8 mouse cellular contexts compared by ENCODE assay signal in the genomic region with DNA sequence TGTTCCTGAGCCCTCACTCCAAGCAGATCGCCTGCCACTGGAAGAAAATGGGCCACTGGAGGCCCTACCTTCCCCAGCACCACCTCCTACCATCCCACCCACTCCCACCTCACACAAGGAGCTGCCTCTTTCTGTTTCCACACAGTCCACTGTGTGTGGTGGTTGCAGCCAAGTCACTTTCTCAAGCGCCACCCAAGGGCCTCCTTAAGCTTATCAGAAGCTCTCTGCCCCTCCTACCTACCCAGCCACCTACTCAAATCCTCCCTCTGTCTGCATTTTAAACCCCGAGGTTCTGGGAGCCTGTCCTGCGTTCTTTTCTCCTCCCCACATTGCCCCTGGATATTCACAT.
"Had no signal": no experiment of that assay in that cellular context is flagged by ENCODE, and none has a peak within 500 bp of the region (broad histone marks: within the 10 kb centered on the region; RNA-seq: fewer than 3 reads in every experiment).

No protein-coding gene starts in this region.

- H3K27ac ChIP-seq: kidney, embryonic 15.5 days; limb, embryonic 13.5 days; liver, embryonic 15.5 days; midbrain, embryonic 10.5 days; midbrain, embryonic 15.5 days; neural tube, embryonic 12.5 days had no signal

- H3K9ac ChIP-seq: kidney, embryonic 15.5 days; limb, embryonic 13.5 days; liver, embryonic 15.5 days; midbrain, embryonic 15.5 days; neural tube, embryonic 12.5 days had no signal

- H3K36me3 ChIP-seq: kidney, embryonic 15.5 days; liver, embryonic 15.5 days; midbrain, embryonic 15.5 days had no signal

- ATAC-seq: midbrain, embryonic 15.5 days had no signal

- H3K4me1 ChIP-seq: liver, embryonic 15.5 days; midbrain, embryonic 10.5 days; midbrain, embryonic 15.5 days; neural tube, embryonic 12.5 days had no signal

- DNase-seq: thymus, adult 2 months; thymus, postnatal 25 days had no signal

- H3K9me3 ChIP-seq: kidney, embryonic 15.5 days; liver, embryonic 15.5 days; midbrain, embryonic 10.5 days; midbrain, embryonic 15.5 days had no signal

- H3K4me3 ChIP-seq: kidney, embryonic 15.5 days; limb, embryonic 13.5 days; liver, embryonic 15.5 days; midbrain, embryonic 10.5 days; midbrain, embryonic 15.5 days; neural tube, embryonic 12.5 days had no signal

- H3K27me3 ChIP-seq: kidney, embryonic 15.5 days; limb, embryonic 13.5 days; liver, embryonic 15.5 days; midbrain, embryonic 15.5 days; neural tube, embryonic 12.5 days had no signal

- H3K4me2 ChIP-seq: kidney, embryonic 15.5 days; limb, embryonic 13.5 days; liver, embryonic 15.5 days; midbrain, embryonic 15.5 days; neural tube, embryonic 12.5 days had no signal
